Mouse (Mus musculus): ENCODE data around the gene Acat2.
A peak's percentile ranks its signal among the peaks of the same experiment; 100 is the strongest.
"Not testable (repeated sequence)": the region's sequence is repeated elsewhere in the genome, so short reads cannot be mapped to it uniquely, and the experiment has no call there.

Acat2 gene

GRCm38 (mm10) chr17:12956664-12957063, 3.9 kb downstream of the Acat2 start:
- peak; percentile 14 to 44 for DNase-seq

GRCm38 (mm10) chr17:12949669-12950068, 10.9 kb downstream of the Acat2 start:
- no peak for DNase-seq

DNA sequence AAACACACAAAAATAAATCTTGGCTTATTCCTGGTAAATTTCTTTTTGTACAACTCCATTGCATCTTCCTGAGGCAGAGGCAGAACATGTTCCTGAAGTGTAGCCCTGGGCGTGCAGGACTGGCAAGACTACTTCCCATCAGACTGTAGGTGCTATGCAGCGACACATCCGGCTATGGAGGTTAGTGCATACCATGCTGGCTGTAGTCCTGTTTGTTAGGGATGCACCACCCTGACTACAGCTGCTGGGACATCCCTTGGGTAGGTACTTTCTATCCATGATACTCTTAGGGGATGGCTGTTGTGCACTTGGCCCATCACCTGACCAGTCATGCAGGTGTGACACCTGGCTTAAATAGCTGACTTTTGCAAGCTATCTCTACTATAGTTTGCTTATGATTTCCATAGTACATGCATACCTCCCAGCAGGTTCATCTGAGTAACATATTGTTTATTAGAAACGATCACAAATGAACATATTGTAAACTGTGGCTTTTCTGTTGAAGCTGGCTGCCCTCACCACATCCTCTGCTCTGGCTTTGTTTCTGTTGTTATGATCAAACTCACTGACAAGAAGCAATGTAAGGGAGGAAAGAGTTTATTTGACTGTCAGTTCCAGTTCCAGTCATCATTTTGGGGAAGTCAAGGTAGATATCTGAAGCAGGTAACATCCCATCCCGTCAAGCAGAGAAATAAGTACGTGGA, 17.9 kb downstream of the Acat2 start:
- DNase-seq = no peak

DNA sequence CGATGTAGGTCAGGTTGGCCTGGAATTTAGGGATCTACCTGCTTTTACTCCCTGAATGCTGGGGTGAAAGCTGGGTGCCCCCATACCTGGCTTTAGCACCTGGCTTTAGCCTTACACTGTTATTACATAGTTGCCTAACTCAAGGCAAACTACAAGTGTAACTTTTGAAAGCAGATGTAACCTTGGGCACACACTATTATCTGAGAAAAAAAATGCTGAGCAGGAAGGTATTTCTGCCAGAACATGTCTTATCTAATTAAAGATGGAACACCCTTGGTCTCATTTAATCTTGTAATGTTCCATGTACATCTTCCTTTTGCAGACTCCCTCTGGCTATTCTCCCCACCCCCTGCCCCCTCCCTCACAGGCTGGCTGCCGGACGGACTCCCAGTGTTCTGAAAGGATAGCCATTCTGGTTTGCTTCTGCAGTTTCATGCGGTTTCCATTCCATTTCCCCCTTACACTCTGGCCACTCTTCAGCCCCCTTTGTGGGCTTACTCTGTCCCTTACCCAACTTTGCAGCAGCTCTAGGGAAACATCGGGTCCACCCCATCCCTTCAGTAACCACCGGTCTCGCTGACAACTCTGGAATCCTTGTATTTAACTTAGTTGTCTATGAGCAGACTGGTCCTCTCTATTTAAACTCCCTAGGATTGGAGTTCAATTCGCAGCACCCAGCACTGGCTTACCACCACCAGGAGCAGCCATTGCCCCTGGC, 18.8 kb downstream of the Acat2 start:
- DNase-seq = no peak

GRCm38 (mm10) chr17:12940151-12940805, 20.3 kb downstream of the Acat2 start, which contains the start of gene Acat3:
Gene Acat3 (minus strand): TSS chr17:12940600.
- DNase-seq = peak; percentile 64 to 74

DNA sequence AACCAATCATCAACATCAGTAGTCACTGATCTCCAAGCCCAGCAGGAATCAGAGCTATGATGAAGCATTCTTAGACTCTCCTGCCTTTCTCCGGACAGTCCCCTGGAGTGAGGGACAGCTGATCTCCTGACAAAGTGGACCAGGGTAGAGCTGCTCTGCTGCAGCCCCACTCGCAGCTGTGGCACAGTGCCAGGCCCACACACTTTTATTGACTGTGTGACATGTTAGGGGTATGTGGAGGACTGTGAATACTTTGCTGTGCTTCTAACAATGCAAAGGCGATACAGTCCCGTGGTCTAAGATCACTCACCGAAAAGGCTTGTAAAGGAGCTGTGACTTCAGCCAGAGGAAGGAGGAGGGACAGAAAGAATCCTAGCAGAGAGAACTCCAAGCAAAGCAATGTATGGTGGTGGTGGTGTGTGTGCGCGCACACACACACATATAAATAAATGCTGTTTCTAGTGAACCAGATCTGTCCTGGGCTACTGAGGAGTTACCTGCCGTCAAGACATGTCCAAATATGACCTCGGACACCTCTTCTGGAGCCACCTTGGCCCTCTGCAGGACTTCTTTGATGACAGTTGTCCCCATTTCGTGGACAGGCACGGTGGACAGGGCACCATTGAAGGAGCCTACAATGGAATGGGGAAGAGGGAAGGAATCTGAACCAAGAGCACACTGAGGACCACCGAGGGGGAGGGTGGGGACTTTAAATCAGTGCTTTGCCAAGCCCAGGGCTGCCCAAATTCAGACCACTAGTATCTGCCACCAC, 21.0 kb downstream of the Acat2 start:
- DNase-seq = not testable (repeated sequence)

- DNase-seq = no peak
Measured at GRCm38 (mm10) chr17:12938077-12938476, 22.5 kb downstream of the Acat2 start.

DNA sequence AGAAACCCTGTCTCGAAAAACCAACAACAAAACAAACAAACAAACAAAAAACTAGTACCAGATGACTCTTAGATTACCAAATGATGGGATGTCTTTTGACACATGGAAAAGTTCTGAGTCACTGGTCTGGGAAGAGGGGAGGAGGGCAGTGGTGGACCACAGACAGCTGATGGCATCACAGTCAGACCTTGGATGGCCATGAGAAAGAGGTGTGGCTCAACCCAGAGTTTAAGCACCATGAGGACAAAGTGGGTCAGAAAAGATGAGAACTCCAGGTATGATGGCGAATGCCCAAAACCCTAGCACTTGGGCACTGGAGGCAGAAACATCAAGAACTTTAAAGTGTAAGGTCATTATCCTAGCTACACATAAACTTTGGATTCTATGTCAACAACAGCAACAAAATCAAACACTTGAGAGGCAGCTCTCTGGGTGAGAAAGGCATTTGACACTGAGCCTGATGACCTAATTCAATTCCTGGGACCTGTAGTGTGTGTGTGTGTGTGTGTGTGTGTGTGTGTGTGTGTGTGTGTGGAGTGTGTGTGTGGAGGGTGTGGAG, 23.1 kb downstream of the Acat2 start:
- no peak for DNase-seq

- DNase-seq = no peak
Measured at GRCm38 (mm10) chr17:12935719-12936118, 24.8 kb downstream of the Acat2 start.

DNA sequence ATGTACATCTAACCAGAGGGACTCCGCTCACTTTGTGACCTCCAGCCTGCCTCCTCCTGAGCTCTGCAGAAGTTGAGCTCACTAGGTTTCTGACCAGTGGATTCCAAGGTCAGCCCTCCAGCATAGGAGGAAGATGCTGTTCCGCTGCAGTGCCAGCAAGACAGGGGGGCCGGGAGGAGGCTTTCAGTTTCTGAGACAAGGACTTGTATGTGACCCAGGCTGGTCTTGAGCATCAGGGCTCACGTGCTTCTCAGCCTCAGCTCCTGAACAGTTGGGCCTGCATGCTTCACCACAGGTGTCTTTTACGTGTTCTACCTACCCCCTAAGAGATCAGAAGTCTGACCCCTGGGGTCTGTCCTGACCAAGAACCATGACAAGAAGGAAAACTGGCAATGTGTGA, 29.0 kb downstream of the Acat2 start:
- not testable (repeated sequence) for DNase-seq

DNA sequence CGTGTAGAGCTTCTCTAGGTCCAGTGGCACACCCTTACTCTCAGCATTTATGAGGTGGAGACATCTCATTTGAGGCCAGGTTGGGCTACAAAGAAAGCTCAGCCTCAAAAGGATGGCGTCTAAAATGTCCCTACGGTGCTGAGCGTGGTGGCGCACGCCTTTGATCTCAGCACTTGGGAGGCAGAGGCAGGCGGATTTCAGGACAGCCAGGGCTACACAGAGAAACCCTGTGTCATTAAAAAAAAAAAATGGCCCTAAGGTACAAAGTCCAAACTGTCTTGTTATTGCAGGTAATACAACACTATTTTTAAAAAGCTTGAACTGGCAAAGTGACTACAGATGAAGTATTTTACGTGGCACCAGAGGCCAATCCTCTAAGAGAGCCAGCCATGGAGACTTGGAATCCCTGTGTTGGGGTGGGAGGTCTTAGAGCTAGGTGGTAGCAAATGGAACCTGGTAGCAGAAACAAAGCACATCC, 34.8 kb downstream of the Acat2 start:
- no peak for DNase-seq

GRCm38 (mm10) chr17:12925001-12925400, 35.5 kb downstream of the Acat2 start:
- DNase-seq = no peak

GRCm38 (mm10) chr17:12921073-12921472, 39.5 kb downstream of the Acat2 start:
- no peak for DNase-seq

- DNase-seq = peak in 1 of 2 experiments; percentile 60
Measured at GRCm38 (mm10) chr17:12916588-12917380, 43.8 kb downstream of the Acat2 start.

- DNase-seq = peak; percentile 98 to 99
Measured at GRCm38 (mm10) chr17:12915881-12916583, 44.5 kb downstream of the Acat2 start, which contains the start of gene Mrpl18. Gene Mrpl18 (minus strand): TSS chr17:12916345.

GRCm38 (mm10) chr17:12915488-12915880, 45.1 kb downstream of the Acat2 start, which contains the start of gene Tcp1:
Gene Tcp1 (plus strand): TSS chr17:12915701.
- DNase-seq = peak in 1 of 2 experiments; percentile 47

DNA sequence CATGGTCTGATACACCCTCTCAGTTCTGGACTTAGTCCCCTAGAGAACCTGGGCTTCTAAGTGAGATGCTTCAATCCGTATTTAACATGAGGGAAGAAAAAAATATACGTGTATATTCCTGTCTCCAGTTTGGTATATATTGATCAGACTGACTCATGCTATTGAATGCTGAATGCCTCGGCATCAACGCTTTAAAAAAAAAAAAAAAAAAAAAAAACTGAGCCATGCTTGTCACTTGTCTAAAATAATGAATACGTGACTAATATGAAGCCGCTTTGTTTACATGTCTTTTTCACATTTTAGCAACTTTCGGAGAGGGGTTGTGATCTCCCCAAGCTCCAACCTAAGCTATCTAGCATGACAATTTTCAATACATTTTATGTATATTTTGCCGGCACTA, 50.2 kb downstream of the Acat2 start:
- no peak for DNase-seq

GRCm38 (mm10) chr17:12909361-12910280, 50.9 kb downstream of the Acat2 start, which contains the start of gene Pnldc1:
Gene Pnldc1 (minus strand): TSS chr17:12910230.
- DNase-seq = no peak

GRCm38 (mm10) chr17:12906436-12906835, 54.1 kb downstream of the Acat2 start:
- no peak for DNase-seq

All from cerebellum, postnatal 25 days (tissue).